Mouse (Mus musculus) left cerebral cortex, adult 2 months (tissue): ENCODE measurements at regions not wholly inside any gene's neighbourhood (a gene's known extent, or its start where the extent isn't known, plus 50 kb on each side); places are given as distances from the start of the nearest gene placed in this dataset.
A peak's percentile ranks its signal among the peaks of the same experiment; 100 is the strongest.

Experiments used
- DNase-seq, 2 experiments: peaks; one replicate each; pipeline ENCODE4 v3.0.0; 2021 to 2022; ENCODE audit warnings: low spot score in 2 of 2, mixed read lengths in 1 of 2; ENCODE audit errors: extremely low spot score in 1 of 2
- H3K27ac ChIP-seq: fragments of 200-600 bp; 2 replicates; pipeline ENCODE4 v1.8.1; 2022
- H3K4me3 ChIP-seq: fragments of 200-600 bp; 2 replicates; pipeline ENCODE4 v1.8.1; 2022
- CTCF ChIP-seq: fragments of 200-600 bp; IDR thresholded peaks from 2 replicates; pipeline ENCODE4 v1.8.1; 2022; ENCODE audit warnings: antibody characterized with exemption, mild to moderate bottlenecking, moderate library complexity
- intact Hi-C: fragments of 180-260 bp; cut with DNase I; formaldehyde crosslinking; loops from one replicate; pipeline ENCODE4 v1.15.1; 2025

DNA sequence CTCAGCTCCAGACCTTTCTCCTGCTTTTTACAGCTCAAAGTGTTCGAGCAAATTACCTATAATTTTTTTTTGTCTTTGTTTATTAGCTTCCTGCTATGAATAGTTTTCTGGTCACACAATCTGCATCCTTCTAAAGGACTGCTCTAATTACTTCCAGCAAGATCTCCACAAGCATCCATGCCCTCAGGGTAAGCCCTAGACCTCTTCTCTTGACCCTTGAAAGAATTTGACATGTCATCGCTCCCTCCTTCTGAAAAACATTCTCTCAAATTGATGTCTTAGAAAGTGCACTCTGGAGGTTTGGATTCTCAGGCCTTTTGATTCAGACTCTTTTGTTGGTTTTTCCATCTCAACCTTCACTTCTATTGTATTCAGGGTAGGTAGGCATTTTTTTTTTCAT is 148.7 kb downstream of the Gja1 start:
- intact Hi-C loops, result loop anchor here (10.0 kb wide), 1 partner anchor 309 kb away; no protein-coding TSS in a partner anchor
- no peak overlapping the region for H3K4me3 ChIP-seq
- no peak overlapping the region for H3K27ac ChIP-seq
- DNase-seq, result no peak
- no peak for TF ChIP-seq CTCF

DNA sequence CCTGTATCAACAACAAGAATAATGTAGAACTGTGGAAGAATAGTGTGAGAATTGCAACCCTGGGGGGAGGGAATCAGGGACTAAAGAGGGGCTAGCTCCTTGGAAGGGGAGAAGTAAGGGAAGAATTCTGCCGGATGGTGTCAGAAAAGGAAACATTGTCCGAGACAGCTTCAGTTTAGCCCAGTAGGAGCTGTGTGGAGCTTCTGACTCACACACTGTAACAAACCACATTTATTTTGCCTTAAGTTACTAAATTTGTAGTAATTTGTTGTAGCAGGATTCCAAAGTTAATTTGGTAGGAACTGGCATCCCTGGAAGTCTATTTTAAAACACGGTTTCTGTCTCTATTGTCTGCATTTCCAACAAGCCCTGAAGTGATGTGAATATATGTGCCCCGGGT is 160.0 kb downstream of the Gja1 start:
- intact Hi-C loops, result no loop called here
- Histone ChIP-seq H3K27ac (no peak overlapping the region), H3K4me3 (no peak overlapping the region)
- no peak for TF ChIP-seq CTCF
- DNase-seq, result no peak

DNA sequence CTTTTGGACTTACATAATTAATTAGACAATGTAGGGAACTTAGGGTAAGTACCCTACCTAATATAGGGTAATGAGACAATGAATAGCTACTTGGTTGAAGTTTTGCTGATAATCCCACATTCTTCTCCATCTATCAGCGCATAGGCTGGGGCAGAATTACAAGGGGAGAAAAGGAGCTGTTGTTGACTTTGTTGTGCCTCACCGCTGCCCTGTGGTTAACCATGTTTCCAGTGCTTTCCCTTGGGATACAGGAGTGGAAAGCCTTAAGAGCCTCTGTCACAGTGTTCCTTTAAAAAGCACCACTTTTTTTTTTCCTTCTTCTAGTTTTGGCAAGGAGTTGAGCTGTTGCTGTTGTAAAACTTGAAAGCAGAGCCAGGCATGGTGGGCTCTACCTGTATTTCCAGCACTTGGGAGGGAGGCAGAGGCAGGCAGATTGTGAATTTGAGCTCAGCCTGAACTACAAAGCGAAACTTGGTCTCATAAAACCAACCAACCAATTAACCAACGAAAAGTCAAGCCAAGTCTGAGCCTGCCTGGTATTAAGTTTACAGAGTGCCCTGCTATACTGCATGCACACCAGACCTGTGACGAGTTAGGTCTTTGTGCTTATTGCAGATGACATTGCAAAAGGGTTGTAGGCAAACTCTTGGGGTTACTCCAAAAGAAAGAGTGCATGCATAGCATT is 162.8 kb downstream of the Gja1 start:
- no peak for TF ChIP-seq CTCF
- Histone ChIP-seq H3K4me3 (no peak overlapping the region), H3K27ac (no peak overlapping the region)
- intact Hi-C loops, result no loop called here
- DNase-seq, result no peak

DNA sequence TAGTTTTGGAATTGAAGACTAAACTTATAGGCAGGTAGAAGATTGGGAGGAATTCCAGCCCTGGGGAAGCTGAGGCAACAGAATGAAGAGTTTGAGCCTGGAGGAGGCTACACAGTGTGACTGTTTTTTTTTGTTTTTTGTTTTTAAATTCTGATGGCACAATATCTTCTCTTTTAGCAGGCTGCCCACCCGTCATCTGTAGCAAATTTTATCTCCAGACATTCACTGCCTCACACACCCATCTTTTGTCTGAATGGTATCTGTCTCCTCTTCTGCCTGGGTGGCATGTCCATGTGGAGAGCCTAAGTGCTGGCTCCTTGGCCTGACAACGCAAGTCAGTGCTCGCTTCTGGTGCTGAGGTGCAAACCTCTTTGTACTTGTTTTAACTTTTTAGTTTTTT is 165.0 kb downstream of the Gja1 start:
- TF ChIP-seq CTCF, result no peak
- Histone ChIP-seq H3K27ac (no peak overlapping the region), H3K4me3 (no peak overlapping the region)
- intact Hi-C loops, result no loop called here
- DNase-seq, result no peak

DNA sequence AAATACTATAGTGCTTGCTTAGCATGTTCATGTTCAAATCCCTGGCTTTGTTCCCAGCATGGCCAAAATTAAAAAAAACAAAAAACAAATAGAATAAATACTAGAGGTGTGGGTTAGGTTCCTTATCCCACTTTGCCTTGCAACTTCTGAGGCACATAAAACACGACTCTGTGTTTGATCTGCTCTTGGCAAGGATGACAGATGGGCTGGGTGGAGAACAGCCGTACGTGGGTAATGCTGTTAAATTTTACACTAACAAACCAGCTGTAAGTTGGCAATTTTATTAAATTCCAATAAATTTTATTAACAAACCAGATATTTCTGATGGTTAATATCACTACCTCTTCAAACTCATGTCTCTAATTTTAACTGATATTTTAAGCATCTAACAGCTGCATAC is 168.9 kb downstream of the Gja1 start:
- DNase-seq, result no peak
- intact Hi-C loops, result no loop called here
- H3K4me3 ChIP-seq, result no peak overlapping the region
- no peak for TF ChIP-seq CTCF
- no peak overlapping the region for H3K27ac ChIP-seq

DNA sequence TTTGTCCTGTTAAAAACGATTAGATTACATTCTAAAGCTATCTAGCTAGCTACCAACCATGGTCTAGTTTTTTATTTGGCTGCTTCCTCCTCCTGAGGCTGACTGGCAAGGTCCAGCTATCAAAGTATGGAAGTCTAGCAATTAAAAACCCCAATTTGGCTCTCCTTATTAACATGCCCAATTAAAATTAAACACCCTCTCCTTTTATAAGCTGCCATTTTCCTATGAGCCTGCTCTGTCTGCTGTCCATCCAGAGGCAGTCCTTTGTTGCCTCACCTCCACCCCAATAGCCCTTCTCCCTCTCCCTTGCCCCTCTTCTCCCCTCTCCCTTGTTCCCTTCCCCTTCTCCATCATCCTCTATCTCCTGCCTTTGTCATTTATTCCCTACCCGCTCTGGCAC is 169.7 kb downstream of the Gja1 start:
- intact Hi-C loops, result no loop called here
- H3K4me3 ChIP-seq, result no peak overlapping the region
- no peak overlapping the region for H3K27ac ChIP-seq
- DNase-seq, result no peak
- no peak for TF ChIP-seq CTCF

DNA sequence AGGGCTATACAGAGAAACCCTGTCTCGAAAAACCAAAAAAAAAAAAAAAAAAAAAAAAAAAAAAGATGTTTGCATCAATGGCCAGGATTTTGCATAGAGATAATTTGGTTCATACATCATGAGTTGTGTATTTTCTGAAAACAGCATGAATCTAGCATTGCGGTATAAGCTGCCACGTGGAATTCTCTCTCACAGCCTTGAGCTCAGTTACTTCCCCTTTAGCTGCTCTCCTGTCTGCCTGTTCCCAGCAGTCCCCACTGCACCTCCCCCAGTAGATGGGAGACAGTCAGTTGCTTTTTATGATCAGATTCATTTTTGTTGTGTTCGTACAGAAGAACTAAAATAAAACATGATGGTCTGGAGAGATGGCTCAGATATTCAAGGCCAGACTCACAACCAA is 170.7 kb downstream of the Gja1 start:
- DNase-seq, result no peak
- intact Hi-C loops, result no loop called here
- no peak for TF ChIP-seq CTCF
- H3K4me3 ChIP-seq, result no peak overlapping the region
- no peak overlapping the region for H3K27ac ChIP-seq

DNA sequence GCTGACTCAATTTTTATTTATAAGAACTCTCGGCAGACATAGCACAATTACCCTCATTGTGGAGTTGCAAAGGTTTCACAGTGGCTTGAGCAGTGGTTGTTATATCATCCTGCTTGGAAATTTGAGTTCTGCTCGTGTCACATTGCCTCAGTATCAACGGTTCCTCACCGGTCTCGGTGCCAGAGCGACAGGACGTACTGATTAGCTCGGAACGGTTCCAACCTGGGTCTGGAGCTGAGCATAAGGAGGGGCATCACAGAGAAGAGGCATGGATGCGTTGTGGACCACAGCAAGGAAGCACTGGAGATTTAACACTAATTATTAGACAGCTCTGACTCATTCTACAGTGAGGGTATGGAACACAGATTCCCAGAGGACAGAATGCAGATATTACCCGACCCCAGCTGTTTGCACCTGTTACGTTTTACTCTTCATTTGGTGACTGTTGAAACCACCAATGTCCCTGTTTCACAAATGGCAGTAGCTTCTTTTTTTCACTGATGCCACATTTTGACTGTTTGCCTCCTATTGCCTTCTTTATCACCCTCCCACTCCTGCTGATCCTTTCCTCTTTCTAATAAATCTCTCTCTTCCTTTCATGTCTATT is 189.8 kb downstream of the Gja1 start:
- no peak for DNase-seq
- H3K27ac ChIP-seq, result no peak overlapping the region
- intact Hi-C loops, result no loop called here
- H3K4me3 ChIP-seq, result no peak overlapping the region
- TF ChIP-seq CTCF, result no peak

DNA sequence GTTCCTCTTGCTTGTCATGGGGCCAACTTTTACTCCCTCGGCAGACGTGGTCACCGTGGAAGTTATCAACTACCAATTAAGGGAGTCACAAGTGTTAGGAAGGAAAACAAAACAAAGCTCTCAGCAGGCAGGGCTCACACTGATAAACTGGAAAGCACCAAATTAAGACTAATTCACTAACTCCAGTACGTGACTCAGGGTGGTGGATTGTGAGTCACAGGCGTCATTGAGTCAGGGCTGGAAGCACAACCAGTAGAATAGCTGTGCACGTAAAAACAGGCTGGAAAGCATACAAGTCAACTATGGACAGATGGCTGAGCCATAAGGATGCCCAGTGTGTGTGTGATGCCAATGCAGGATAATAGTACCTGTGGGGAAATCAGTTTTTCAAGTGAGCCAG is 204.9 kb downstream of the Gja1 start:
- DNase-seq, result peak in 1 of 2 experiments; percentile 23
- no peak overlapping the region for H3K4me3 ChIP-seq
- intact Hi-C loops, result no loop called here
- no peak for TF ChIP-seq CTCF
- H3K27ac ChIP-seq, result no peak overlapping the region

DNA sequence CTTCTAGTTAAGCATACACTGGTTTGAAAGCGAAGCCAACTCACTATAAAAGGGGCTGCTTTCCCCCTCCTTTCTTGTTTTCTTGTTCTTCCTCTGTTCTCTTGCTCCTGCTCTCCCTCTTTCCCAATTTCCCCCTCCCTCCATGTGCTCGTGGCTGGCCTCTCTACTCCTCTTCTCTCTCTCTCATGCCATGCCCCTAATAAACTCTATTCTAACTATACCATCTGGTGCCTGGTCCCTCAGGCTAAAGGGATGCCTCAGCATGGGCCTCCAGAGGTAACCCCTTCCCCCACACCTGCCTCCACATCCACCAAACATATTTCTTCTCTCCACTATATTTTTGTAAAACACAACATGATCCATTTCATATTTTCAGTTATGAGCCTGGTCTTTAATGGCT is 210.1 kb downstream of the Gja1 start:
- intact Hi-C loops, result no loop called here
- TF ChIP-seq CTCF, result no peak
- no peak for DNase-seq
- Histone ChIP-seq H3K4me3 (no peak overlapping the region), H3K27ac (no peak overlapping the region)

DNA sequence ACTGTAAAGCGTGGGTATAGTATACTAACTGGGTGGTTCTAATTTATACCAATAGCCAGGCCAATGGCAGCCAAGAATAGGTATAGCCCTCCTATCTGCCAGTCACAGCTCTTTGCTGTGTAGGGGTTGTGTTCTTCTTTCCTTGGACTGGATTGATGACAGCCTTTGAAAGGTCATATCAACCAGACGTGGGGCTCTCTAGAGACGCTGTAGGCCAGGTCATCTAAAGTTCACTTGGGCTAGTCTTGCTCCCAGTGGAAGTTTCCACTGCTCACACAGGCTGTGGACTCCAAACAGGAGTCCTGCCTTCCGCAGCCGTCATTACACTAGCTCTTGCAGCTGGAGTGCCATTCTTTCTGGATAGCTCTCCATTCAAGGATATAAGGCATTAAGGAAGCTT is 220.3 kb downstream of the Gja1 start:
- no peak for DNase-seq
- no peak overlapping the region for H3K27ac ChIP-seq
- intact Hi-C loops, result loop anchor here (1.0 kb wide), 1 partner anchor 30 kb away; no protein-coding TSS in a partner anchor
- H3K4me3 ChIP-seq, result no peak overlapping the region
- TF ChIP-seq CTCF, result no peak

DNA sequence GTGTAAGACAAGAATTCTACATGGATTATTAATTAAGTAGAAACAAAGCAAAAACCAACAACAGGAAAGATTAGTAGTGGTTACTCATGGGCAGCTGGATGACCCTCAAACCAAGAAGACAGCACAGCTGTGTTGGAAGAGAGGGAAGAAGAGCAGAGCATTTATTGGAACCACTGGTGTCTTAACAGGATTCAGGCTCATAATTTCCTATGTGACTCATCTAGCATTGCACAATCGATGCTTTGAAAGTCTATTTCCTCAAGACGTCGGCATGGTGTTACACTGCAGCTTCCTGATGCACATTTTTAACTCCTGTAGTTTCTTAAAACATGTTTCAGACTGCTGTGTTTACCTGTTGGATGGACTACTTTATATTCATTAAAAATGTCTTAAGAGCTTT is 221.1 kb downstream of the Gja1 start:
- DNase-seq, result no peak
- H3K4me3 ChIP-seq, result no peak overlapping the region
- no peak overlapping the region for H3K27ac ChIP-seq
- no peak for TF ChIP-seq CTCF
- intact Hi-C loops, result no loop called here

DNA sequence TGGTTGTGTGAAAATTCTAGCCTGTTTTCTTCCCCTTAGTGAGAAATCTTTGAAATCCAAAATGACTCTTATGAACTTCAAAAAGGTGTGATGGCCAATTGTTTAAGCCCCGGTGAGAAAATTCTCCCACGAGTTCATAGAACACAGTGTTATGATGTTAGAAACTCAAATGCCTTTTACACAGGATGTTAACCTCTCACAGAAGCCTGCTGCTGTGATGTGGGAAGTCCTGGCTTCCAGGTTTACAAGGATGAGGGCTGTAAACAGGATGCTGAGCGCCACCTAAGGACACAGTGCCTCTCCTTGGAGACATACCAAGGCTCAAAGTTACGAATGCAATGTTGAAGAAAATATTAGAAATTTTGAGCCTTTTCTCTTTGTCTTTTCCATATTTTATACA is 222.8 kb downstream of the Gja1 start:
- Histone ChIP-seq H3K4me3 (no peak overlapping the region), H3K27ac (no peak overlapping the region)
- no peak for DNase-seq
- intact Hi-C loops, result no loop called here
- no peak; the same call in 1 of the 2 replicates for TF ChIP-seq CTCF
